Mouse (Mus musculus): ENCODE results near the gene Ostf1. TPM values are rescaled to one million over a fixed set of nuclear protein-coding genes. Genes with fewer than 3 reads are reported as not detected.

The Ostf1 gene
- polyA plus RNA-seq, 1 experiment from 2014 or later = 70.4 TPM

- Histone ChIP-seq H3K4me3 (ENCODE audit: low read depth, low read length) (no peak overlapping the region), H3K4me1 (ENCODE audit: control insufficient read depth, insufficient read depth, low read length) (0 out of 2 replicates have a peak, but pooled peaks cover 8% of the 10 kb centered on the region), H3K4me2 (replicated peaks; ENCODE audit: low read depth, low read length) (no peak overlapping the region), H3K27me3 (ENCODE audit: control insufficient read depth, insufficient read depth, low read length) (no peaks in the 10 kb centered on the region), H3K9me3 (ENCODE audit: control insufficient read depth, low read depth, low read length) (no peaks in the 10 kb centered on the region), H3K27ac (ENCODE audit: low read length) (no peak overlapping the region), H3K9ac (replicated peaks; ENCODE audit: low read depth, low read length) (no peak overlapping the region), H3K36me3 (ENCODE audit: control insufficient read depth, insufficient read depth, low read length) (no peaks in the 10 kb centered on the region)
- 76% methylated on average over 1 of the region's 1 CpGs for WGBS
- ATAC-seq (ENCODE audit: insufficient number of reproducible peaks, insufficient read depth, low FRiP score, low read depth) = no peak
These were observed 11.9 kb downstream of the Ostf1 start for GRCm38 (mm10) chr19:18619691-18620090.

DNA sequence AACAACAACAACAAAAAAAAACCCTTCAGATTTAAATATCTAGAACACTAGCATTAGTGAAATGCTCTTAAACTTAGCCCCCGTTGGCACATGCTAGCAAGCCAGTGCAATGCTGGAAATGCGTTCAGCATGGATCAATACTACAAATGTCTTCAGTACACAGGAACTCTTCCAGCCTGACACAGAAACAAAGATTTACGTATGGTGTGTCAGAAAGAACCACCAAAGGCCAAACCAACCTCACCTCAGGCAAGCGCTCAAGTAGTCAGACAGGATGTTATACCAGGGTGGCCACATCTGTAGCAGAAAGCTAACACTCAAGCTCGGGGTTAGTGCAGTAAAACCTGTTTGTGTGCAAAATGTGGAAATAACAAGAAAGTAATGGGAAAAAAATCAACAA lies 12.6 kb downstream of the Ostf1 start:
- Histone ChIP-seq H3K4me2 (replicated peaks; ENCODE audit: low read depth, low read length) (no peak overlapping the region), H3K4me3 (ENCODE audit: low read depth, low read length) (no peak overlapping the region), H3K9ac (replicated peaks; ENCODE audit: low read depth, low read length) (no peak overlapping the region), H3K4me1 (ENCODE audit: control insufficient read depth, insufficient read depth, low read length) (0 out of 2 replicates have a peak, but pooled peaks cover 8% of the 10 kb centered on the region), H3K36me3 (ENCODE audit: control insufficient read depth, insufficient read depth, low read length) (no peaks in the 10 kb centered on the region), H3K27ac (ENCODE audit: low read length) (no peak overlapping the region), H3K9me3 (ENCODE audit: control insufficient read depth, low read depth, low read length) (no peaks in the 10 kb centered on the region), H3K27me3 (ENCODE audit: control insufficient read depth, insufficient read depth, low read length) (no peaks in the 10 kb centered on the region)
- WGBS = 71% methylated on average over 5 of the region's 5 CpGs
- no peak for ATAC-seq (ENCODE audit: insufficient number of reproducible peaks, insufficient read depth, low FRiP score, low read depth)

DNA sequence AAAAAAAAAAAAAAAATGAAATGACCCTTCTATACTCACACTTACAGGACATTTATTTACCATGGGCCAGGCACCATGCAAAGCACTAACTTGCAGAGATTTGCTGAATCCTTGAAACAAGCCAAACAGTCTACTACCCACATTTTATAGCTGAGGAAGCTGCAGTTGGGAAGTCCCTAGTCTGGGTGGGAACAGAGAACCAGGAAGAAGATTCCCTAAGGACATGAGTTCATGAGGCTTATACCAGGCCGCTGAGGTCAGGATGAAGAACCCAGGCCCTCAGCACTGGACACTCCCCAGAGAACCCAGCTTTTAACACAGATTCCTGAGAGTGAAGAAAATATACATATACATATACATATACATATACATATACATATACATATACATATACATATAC lies 14.1 kb downstream of the Ostf1 start:
- WGBS = 93% methylated on average over 1 of the region's 1 CpGs
- H3K9me3 ChIP-seq (ENCODE audit: control insufficient read depth, low read depth, low read length) = no peaks in the 10 kb centered on the region

GRCm38 (mm10) chr19:18615680-18616240 lies 15.9 kb downstream of the Ostf1 start:
- H3K4me2 ChIP-seq (replicated peaks; ENCODE audit: low read depth, low read length) = no peak overlapping the region
- H3K4me1 ChIP-seq (ENCODE audit: control insufficient read depth, insufficient read depth, low read length) = 0 out of 2 replicates have a peak, but pooled peaks cover 8% of the 10 kb centered on the region
- 57% methylated on average over 9 of the region's 9 CpGs for WGBS
- no peaks in the 10 kb centered on the region for H3K36me3 ChIP-seq (ENCODE audit: control insufficient read depth, insufficient read depth, low read length)
- H3K27ac ChIP-seq (ENCODE audit: low read length) = peak overlapping the region; percentile 33; the same call in 1 of the 2 replicates
- H3K27me3 ChIP-seq (ENCODE audit: control insufficient read depth, insufficient read depth, low read length) = no peaks in the 10 kb centered on the region
- H3K9ac ChIP-seq (replicated peaks; ENCODE audit: low read depth, low read length) = no peak overlapping the region
- no peak for ATAC-seq (ENCODE audit: insufficient number of reproducible peaks, insufficient read depth, low FRiP score, low read depth)
- H3K4me3 ChIP-seq (ENCODE audit: low read depth, low read length) = no peak overlapping the region
- no peaks in the 10 kb centered on the region for H3K9me3 ChIP-seq (ENCODE audit: control insufficient read depth, low read depth, low read length)

More for the DNA sequence above, 14.1 kb downstream of the Ostf1 start:
- Histone ChIP-seq H3K4me1 (ENCODE audit: control insufficient read depth, insufficient read depth, low read length) (0 out of 2 replicates have a peak, but pooled peaks cover 8% of the 10 kb centered on the region), H3K9ac (replicated peaks; ENCODE audit: low read depth, low read length) (no peak overlapping the region), H3K4me2 (replicated peaks; ENCODE audit: low read depth, low read length) (no peak overlapping the region), H3K27me3 (ENCODE audit: control insufficient read depth, insufficient read depth, low read length) (no peaks in the 10 kb centered on the region), H3K36me3 (ENCODE audit: control insufficient read depth, insufficient read depth, low read length) (no peaks in the 10 kb centered on the region), H3K4me3 (ENCODE audit: low read depth, low read length) (no peak overlapping the region), H3K27ac (ENCODE audit: low read length) (no peak overlapping the region)
- ATAC-seq (ENCODE audit: insufficient number of reproducible peaks, insufficient read depth, low FRiP score, low read depth) = no peak

DNA sequence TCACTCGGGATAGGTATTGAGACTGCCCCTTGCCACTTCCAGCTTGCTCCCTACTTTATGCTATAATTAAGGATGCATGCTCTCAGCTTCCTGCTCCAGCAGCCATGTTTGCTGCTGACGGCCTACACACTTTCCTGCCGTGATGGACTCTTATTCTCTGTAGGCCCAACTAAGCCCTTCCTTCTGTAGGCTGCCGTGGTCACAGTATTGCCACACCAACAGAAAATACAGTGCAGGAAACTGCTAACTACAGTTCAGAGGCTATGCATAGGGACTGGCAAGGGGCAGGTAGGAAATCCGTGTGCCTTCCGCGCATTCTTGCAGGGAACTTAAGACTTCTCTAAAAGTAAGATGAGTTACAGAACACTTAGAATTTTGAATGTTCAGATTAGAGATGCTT lies 17.3 kb downstream of the Ostf1 start:
- 85% methylated on average over 7 of the region's 7 CpGs for WGBS
- no peak overlapping the region for H3K27ac ChIP-seq (ENCODE audit: low read length)

DNA sequence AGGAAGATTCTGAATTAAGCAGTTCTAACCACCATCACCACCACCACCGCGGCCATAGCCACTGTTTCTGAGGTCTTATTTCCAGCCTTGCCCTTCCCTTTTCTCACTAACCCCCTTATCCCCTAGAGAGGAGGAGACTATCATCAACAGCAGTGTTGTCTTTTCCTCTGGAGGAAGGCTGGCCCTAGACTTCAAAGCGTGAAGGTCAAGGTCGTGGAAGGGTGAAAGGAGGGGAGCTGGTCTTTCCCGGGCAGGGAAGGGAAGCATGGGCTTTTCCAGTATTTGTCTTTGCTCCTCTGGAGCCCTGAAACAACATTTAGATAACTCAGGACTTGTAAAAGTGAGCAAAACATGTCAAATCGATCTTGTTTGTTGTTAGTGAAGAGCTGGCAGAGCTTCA lies 22.6 kb downstream of the Ostf1 start:
- Histone ChIP-seq H3K27me3 (ENCODE audit: control insufficient read depth, insufficient read depth, low read length) (no peaks in the 10 kb centered on the region), H3K36me3 (ENCODE audit: control insufficient read depth, insufficient read depth, low read length) (no peaks in the 10 kb centered on the region), H3K9ac (replicated peaks; ENCODE audit: low read depth, low read length) (no peak overlapping the region), H3K4me3 (ENCODE audit: low read depth, low read length) (no peak overlapping the region), H3K9me3 (ENCODE audit: control insufficient read depth, low read depth, low read length) (no peaks in the 10 kb centered on the region), H3K4me1 (ENCODE audit: control insufficient read depth, insufficient read depth, low read length) (no peaks in the 10 kb centered on the region), H3K27ac (ENCODE audit: low read length) (no peak overlapping the region), H3K4me2 (replicated peaks; ENCODE audit: low read depth, low read length) (no peak overlapping the region)
- ATAC-seq (ENCODE audit: insufficient number of reproducible peaks, insufficient read depth, low FRiP score, low read depth) = no peak
- 64% methylated on average over 6 of the region's 6 CpGs for WGBS

More for the DNA sequence above, 17.3 kb downstream of the Ostf1 start:
- Histone ChIP-seq H3K9ac (replicated peaks; ENCODE audit: low read depth, low read length) (no peak overlapping the region), H3K9me3 (ENCODE audit: control insufficient read depth, low read depth, low read length) (no peaks in the 10 kb centered on the region), H3K4me3 (ENCODE audit: low read depth, low read length) (no peak overlapping the region), H3K36me3 (ENCODE audit: control insufficient read depth, insufficient read depth, low read length) (no peaks in the 10 kb centered on the region), H3K4me1 (ENCODE audit: control insufficient read depth, insufficient read depth, low read length) (0 out of 2 replicates have a peak, but pooled peaks cover 8% of the 10 kb centered on the region), H3K27me3 (ENCODE audit: control insufficient read depth, insufficient read depth, low read length) (no peaks in the 10 kb centered on the region), H3K4me2 (replicated peaks; ENCODE audit: low read depth, low read length) (no peak overlapping the region)
- no peak for ATAC-seq (ENCODE audit: insufficient number of reproducible peaks, insufficient read depth, low FRiP score, low read depth)

GRCm38 (mm10) chr19:18607907-18608306 lies 23.7 kb downstream of the Ostf1 start:
- no peak overlapping the region for H3K4me2 ChIP-seq (replicated peaks; ENCODE audit: low read depth, low read length)
- no peaks in the 10 kb centered on the region for H3K36me3 ChIP-seq (ENCODE audit: control insufficient read depth, insufficient read depth, low read length)
- no peak overlapping the region for H3K9ac ChIP-seq (replicated peaks; ENCODE audit: low read depth, low read length)
- no peaks in the 10 kb centered on the region for H3K27me3 ChIP-seq (ENCODE audit: control insufficient read depth, insufficient read depth, low read length)
- no peak overlapping the region for H3K27ac ChIP-seq (ENCODE audit: low read length)
- H3K4me3 ChIP-seq (ENCODE audit: low read depth, low read length) = no peak overlapping the region
- ATAC-seq (ENCODE audit: insufficient number of reproducible peaks, insufficient read depth, low FRiP score, low read depth) = no peak
- H3K9me3 ChIP-seq (ENCODE audit: control insufficient read depth, low read depth, low read length) = no peaks in the 10 kb centered on the region
- WGBS = 44% methylated on average over 7 of the region's 7 CpGs
- no peaks in the 10 kb centered on the region for H3K4me1 ChIP-seq (ENCODE audit: control insufficient read depth, insufficient read depth, low read length)

DNA sequence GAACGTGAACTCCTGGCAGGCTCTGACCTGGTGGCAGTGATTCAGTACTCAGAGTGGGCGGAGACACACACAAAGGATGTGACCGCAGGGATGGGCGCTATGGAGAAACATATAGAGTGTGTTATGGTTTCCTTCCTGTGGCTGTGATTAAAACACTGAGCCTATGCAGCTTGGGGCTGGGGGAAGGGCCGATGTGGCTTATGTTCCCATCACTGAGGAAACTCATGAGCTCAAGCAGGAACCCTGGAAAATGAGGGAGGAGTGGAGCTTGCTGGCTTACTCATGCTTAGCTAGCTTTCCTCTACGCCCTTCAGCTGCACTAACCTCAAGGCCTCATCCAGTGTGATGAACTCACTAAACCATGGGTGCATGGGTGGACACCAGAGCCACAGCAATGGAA lies 28.6 kb downstream of the Ostf1 start:
- Histone ChIP-seq H3K27ac (ENCODE audit: low read length) (no peak overlapping the region), H3K36me3 (ENCODE audit: control insufficient read depth, insufficient read depth, low read length) (no peaks in the 10 kb centered on the region), H3K9ac (replicated peaks; ENCODE audit: low read depth, low read length) (no peak overlapping the region), H3K9me3 (ENCODE audit: control insufficient read depth, low read depth, low read length) (no peaks in the 10 kb centered on the region), H3K4me1 (ENCODE audit: control insufficient read depth, insufficient read depth, low read length) (no peaks in the 10 kb centered on the region), H3K4me3 (ENCODE audit: low read depth, low read length) (no peak overlapping the region), H3K4me2 (replicated peaks; ENCODE audit: low read depth, low read length) (no peak overlapping the region), H3K27me3 (ENCODE audit: control insufficient read depth, insufficient read depth, low read length) (no peaks in the 10 kb centered on the region)
- no peak for ATAC-seq (ENCODE audit: insufficient number of reproducible peaks, insufficient read depth, low FRiP score, low read depth)
- WGBS = 82% methylated on average over 6 of the region's 6 CpGs

DNA sequence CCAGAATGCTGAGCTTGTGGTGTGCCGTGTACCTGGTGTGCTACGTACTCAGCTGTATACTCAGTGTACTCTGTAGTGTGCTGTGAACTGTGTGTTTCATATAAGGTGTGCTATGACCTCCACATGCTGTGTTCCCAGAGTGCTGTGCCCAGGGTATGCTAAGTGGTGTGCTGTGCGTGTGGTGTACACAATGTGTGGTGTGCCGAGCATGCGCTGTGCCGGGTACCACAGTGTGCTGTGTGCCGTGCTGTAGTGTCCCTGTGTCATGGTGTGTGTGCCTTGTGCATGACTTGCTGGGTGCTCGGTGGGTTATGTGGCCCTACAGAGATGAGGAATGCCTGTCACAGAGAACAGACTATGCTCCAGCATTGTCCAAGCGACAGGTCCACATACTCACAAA lies 31.0 kb downstream of the Ostf1 start:
- ATAC-seq (ENCODE audit: insufficient number of reproducible peaks, insufficient read depth, low FRiP score, low read depth) = no peak
- 94% methylated on average over 9 of the region's 9 CpGs for WGBS
- Histone ChIP-seq H3K27ac (ENCODE audit: low read length) (no peak overlapping the region), H3K9me3 (ENCODE audit: control insufficient read depth, low read depth, low read length) (no peaks in the 10 kb centered on the region), H3K4me1 (ENCODE audit: control insufficient read depth, insufficient read depth, low read length) (no peaks in the 10 kb centered on the region), H3K36me3 (ENCODE audit: control insufficient read depth, insufficient read depth, low read length) (no peaks in the 10 kb centered on the region), H3K4me3 (ENCODE audit: low read depth, low read length) (no peak overlapping the region), H3K9ac (replicated peaks; ENCODE audit: low read depth, low read length) (no peak overlapping the region), H3K4me2 (replicated peaks; ENCODE audit: low read depth, low read length) (no peak overlapping the region), H3K27me3 (ENCODE audit: control insufficient read depth, insufficient read depth, low read length) (no peaks in the 10 kb centered on the region)

Data from stomach, embryonic 14.5 days (tissue).